Mouse (Mus musculus) MN1 (cell line): Measurements from ENCODE around the gene Slc38a5.

Experiments used
- DNase-seq: peaks from one replicate; pipeline ENCODE4 v3.0.0-alpha.2; 2016; ENCODE audit warnings: low spot score

The Slc38a5 gene

GRCm38 (mm10) chrX:8314905-8315304 lies 44.0 kb downstream of the Slc38a5 start:
- peak; percentile 6 for DNase-seq

GRCm38 (mm10) chrX:8327124-8327523 lies 56.2 kb downstream of the Slc38a5 start, which contains the start of gene Ssxb10:
Ssxb10 (plus strand) TSS chrX:8327424.
- DNase-seq: no peak
